Mouse (Mus musculus): ENCODE results near the gene Arhgef39. TPM values are rescaled to one million over a fixed set of nuclear protein-coding genes. Genes with fewer than 3 reads are reported as not detected.
"Not testable (repeated sequence)": the region's sequence is repeated elsewhere in the genome, so short reads cannot be mapped to it uniquely, and the experiment has no call there.

The Arhgef39 gene
- total RNA-seq, 2 experiments from 2014 or later, result 1.3 to 1.6 TPM

GRCm38 (mm10) chr4:43485666-43486065, 13.8 kb downstream of the Arhgef39 start:
- DNase-seq; intact Hi-C loops (cut with DNase I; ENCODE audit: low total_unique reads): not testable (repeated sequence)

- intact Hi-C loops (cut with DNase I; ENCODE audit: low total_unique reads), result loop anchor here (5.0 kb wide), 1 partner anchor 46 kb away; no protein-coding TSS in a partner anchor
- DNase-seq, result no peak
Measured at GRCm38 (mm10) chr4:43483535-43484091, 15.9 kb downstream of the Arhgef39 start, which contains the start of gene Sit1. Gene Sit1, minus strand, starts transcription at chr4:43483734.

GRCm38 (mm10) chr4:43482591-43482990, 16.9 kb downstream of the Arhgef39 start:
- peak; percentile 46 for DNase-seq
- intact Hi-C loops (cut with DNase I; ENCODE audit: low total_unique reads), result loop anchor here (5.0 kb wide), 1 partner anchor 45 kb away; no protein-coding TSS in a partner anchor

GRCm38 (mm10) chr4:43481894-43482456, 17.5 kb downstream of the Arhgef39 start:
- DNase-seq, result no peak
- intact Hi-C loops (cut with DNase I; ENCODE audit: low total_unique reads), result loop anchor here (5.0 kb wide), 1 partner anchor 45 kb away; no protein-coding TSS in a partner anchor

GRCm38 (mm10) chr4:43480985-43481384, 18.5 kb downstream of the Arhgef39 start:
- no peak for DNase-seq
- intact Hi-C loops (cut with DNase I; ENCODE audit: low total_unique reads), result loop anchor here (5.0 kb wide), 1 partner anchor 44 kb away; no protein-coding TSS in a partner anchor

GRCm38 (mm10) chr4:43478906-43479832, 20.3 kb downstream of the Arhgef39 start:
- intact Hi-C loops (cut with DNase I; ENCODE audit: low total_unique reads), result no loop called here

GRCm38 (mm10) chr4:43478534-43478858, 21.0 kb downstream of the Arhgef39 start:
- no peak for DNase-seq
- intact Hi-C loops (cut with DNase I; ENCODE audit: low total_unique reads), result no loop called here

More at GRCm38 (mm10) chr4:43478906-43479832, 20.3 kb downstream of the Arhgef39 start:
- DNase-seq, result peak; percentile 78

GRCm38 (mm10) chr4:43477857-43478533, 21.5 kb downstream of the Arhgef39 start:
- DNase-seq, result peak; percentile 88
- intact Hi-C loops (cut with DNase I; ENCODE audit: low total_unique reads), result no loop called here

- intact Hi-C loops (cut with DNase I; ENCODE audit: low total_unique reads), result no loop called here
- DNase-seq, result no peak
Measured at GRCm38 (mm10) chr4:43476604-43477003, 22.9 kb downstream of the Arhgef39 start.

GRCm38 (mm10) chr4:43473636-43474035, 25.9 kb downstream of the Arhgef39 start:
- intact Hi-C loops (cut with DNase I; ENCODE audit: low total_unique reads), result no loop called here
- no peak for DNase-seq

GRCm38 (mm10) chr4:43470301-43470700, 29.2 kb downstream of the Arhgef39 start:
- intact Hi-C loops (cut with DNase I; ENCODE audit: low total_unique reads), result no loop called here
- DNase-seq, result no peak

GRCm38 (mm10) chr4:43466872-43467271, 32.6 kb downstream of the Arhgef39 start:
- no peak for DNase-seq
- intact Hi-C loops (cut with DNase I; ENCODE audit: low total_unique reads), result no loop called here

- DNase-seq, result no peak
- intact Hi-C loops (cut with DNase I; ENCODE audit: low total_unique reads), result no loop called here
Measured at GRCm38 (mm10) chr4:43465935-43466334, 33.6 kb downstream of the Arhgef39 start.

- no peak for DNase-seq
- intact Hi-C loops (cut with DNase I; ENCODE audit: low total_unique reads), result no loop called here
Measured at GRCm38 (mm10) chr4:43463102-43463501, 36.4 kb downstream of the Arhgef39 start.

- DNase-seq, result no peak
- intact Hi-C loops (cut with DNase I; ENCODE audit: low total_unique reads), result no loop called here
Measured at GRCm38 (mm10) chr4:43457124-43457523, 42.4 kb downstream of the Arhgef39 start.

- no peak for DNase-seq
- intact Hi-C loops (cut with DNase I; ENCODE audit: low total_unique reads), result no loop called here
Measured at GRCm38 (mm10) chr4:43456470-43456869, 43.0 kb downstream of the Arhgef39 start.

GRCm38 (mm10) chr4:43454041-43454836, 45.3 kb downstream of the Arhgef39 start, which contains the start of gene Cd72:
Gene Cd72, minus strand, starts transcription at chr4:43454628.
- intact Hi-C loops (cut with DNase I; ENCODE audit: low total_unique reads), result no loop called here

GRCm38 (mm10) chr4:43453413-43453812, 46.1 kb downstream of the Arhgef39 start:
- intact Hi-C loops (cut with DNase I; ENCODE audit: low total_unique reads), result no loop called here
- DNase-seq, result no peak

More at GRCm38 (mm10) chr4:43454041-43454836, 45.3 kb downstream of the Arhgef39 start, which contains the start of gene Cd72:
- no peak for DNase-seq

- intact Hi-C loops (cut with DNase I; ENCODE audit: low total_unique reads), result no loop called here
- DNase-seq, result no peak
Measured at GRCm38 (mm10) chr4:43452315-43452714, 47.2 kb downstream of the Arhgef39 start.

Measured in gastrocnemius, postnatal 14 days (tissue).